Mouse (Mus musculus): Measurements from ENCODE around the gene Fam53b. TPM values are rescaled to one million over a fixed set of nuclear protein-coding genes. Genes with fewer than 3 reads are reported as not detected.

The Fam53b gene
- 118 TPM for total RNA-seq (2023)

DNA sequence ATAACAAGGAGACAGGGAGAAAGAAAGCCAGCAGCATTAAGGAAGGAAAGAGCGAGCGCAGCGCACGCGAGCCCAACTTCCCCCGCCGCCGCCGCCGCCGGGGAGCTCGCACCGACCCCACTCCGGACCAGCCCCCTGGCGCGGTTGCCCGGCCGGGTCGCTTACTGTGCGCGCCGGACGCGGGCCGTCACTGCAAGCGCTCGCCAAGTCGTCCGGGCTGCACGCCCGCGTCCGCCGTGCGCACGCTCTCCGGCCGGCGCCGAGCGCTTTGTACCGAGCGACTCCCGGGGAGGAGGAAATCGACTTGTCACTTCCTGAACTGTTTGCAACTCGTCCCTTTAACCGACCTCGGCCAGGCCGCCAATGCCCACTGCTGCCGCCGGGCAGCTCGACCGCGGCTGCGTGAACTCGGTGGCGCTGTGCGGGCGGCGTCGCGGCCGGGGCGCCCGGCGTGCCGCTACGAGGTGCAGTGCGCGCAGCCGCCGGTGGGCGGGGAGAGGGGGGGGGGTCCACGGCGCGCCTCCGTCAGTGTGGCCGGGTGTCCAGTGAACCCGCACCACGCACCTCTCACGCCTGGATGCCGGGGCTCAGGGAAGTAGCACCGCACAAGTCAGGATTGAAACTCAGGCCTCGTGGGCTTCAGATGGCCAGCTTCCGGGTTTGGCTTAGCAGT is at the start of gene Fam53b:
Gene Fam53b (minus strand): TSS at position 471 of the 673 bp plus-strand sequence.

DNA sequence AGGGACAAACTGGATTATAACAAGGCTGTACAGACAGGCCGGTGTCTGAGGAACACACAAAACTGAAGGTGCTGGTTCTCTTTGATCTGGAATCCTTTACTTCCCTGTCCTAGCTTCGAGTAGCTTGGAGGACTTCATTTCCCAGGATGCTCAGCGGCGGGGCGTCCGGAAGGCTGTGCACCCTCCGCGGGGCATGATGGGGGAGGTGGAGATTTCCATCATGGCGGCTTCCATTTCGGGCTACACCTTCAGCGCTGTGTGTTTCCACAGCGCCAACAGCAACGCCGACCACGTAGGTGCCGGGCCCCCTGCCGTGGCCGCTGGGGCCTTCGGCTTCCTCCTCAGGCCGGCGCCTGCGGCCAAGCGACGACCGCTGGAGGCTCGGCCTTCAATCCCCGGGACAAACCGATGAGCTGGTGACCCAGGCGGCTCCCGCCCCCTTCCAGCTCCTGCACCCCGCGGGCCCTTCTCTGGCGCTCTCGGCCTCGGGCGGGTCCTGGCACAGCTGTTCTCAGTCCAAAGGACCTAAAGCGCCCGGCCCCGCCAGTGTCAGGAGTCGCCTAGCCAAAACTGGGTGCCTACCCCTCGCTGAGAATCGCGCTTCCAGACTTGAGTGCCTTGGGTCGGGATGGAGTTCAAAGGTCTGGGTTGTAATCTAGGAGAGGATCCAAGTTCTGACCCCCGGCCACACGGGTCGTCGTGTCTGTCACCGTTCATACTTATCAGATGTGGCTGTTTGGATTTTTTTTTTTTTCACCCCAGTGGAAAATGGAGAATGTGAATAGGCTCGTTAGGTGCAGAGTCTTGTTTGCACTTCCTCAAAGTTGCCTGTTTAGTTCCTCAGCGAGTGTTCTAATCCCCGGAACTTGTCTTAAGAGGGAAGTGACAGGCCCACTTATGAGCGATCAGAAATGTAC is 45.6 kb upstream of the Fam53b start, which contains the start of gene Abraxas2:
Gene Abraxas2 (plus strand): TSS at position 184 of the 917 bp plus-strand sequence.

DNA sequence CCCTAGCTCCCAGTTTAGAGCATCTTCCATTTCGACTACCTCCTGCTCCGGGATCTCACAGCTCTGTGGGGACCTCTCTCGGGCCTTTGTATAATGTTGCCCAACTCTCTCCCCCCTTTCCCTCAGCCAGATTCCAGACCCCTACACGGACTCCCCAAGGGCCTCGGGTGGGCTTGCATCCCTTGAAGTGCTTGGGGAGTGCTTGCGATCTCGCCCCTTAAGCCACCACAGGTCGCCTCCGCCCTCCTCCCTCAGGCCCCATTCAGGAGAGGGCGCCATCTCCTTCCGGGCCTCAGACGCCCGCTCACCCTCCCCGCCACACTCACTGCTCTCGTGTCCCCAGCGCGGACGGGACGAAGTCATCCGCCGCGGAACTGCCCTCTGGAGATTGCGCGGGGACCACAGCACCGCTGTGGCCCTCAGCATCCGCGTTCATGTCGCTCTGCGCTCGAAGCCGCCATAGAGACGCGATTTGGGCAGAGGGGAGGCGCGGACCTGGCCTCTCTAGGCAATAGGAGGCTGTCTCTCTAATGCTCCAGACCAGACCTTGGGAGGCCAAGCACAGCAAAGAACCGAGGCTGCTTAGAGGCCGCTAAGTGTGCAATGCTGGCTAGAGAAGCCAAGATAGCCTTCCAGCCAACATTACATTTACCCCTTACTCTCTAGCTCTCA is 38.6 kb upstream of the Fam53b start, which contains the start of gene Eef1akmt2:
Gene Eef1akmt2 (minus strand): TSS at position 501 of the 672 bp plus-strand sequence.

Other genes with a start within 250 kb of the Fam53b start
- 85.5 TPM for gene Oat, start 237.5 kb downstream of the Fam53b start, total RNA-seq (2023)
- not detected for gene Nkx1-2, start 214.2 kb downstream of the Fam53b start, total RNA-seq (2023)
- 2.1 TPM for gene Lhpp, start 203.2 kb downstream of the Fam53b start, total RNA-seq (2023)
- 37.0 TPM for gene Eef1akmt2, start 38.8 kb upstream of the Fam53b start, total RNA-seq (2023)
- 34.6 TPM for gene Abraxas2, start 45.3 kb upstream of the Fam53b start, total RNA-seq (2023)
- 37.5 TPM for gene Zranb1, start 117.3 kb upstream of the Fam53b start, total RNA-seq (2023)

All from CD4-positive naive resting alpha-beta T cell, adult 57 days (primary cell).